Mouse (Mus musculus) midbrain, postnatal 0 days (tissue): ENCODE data around the gene Bpi. TPM values are rescaled to one million over a fixed set of nuclear protein-coding genes. Genes with fewer than 3 reads are reported as not detected.

ENCODE experiments used
- ATAC-seq: fragments of 200-750 bp; cut with Nextera tagmentation; 2 replicates; pipeline ENCODE4 v1.8.0; 2017; ENCODE audit warnings: moderate number of reproducible peaks, mild to moderate bottlenecking, moderate TSS enrichment, moderate library complexity; ENCODE audit not compliant: low FRiP score
- DNase-seq: peaks from one replicate; pipeline ENCODE4 v3.0.0-alpha.2; 2015; ENCODE audit warnings: low spot score
- H3K27ac ChIP-seq: fragments of 300-500 bp; sonication (generic); 2 replicates; pipeline ENCODE4 v1.5.1; 2014; ENCODE audit warnings: low read depth, mild to moderate bottlenecking, low read length, mixed read lengths
- H3K27me3 ChIP-seq: fragments of 300-500 bp; sonication (generic); 2 replicates; pipeline ENCODE4 v1.6.1; 2014; ENCODE audit warnings: low read length, control low read depth, mixed read lengths; ENCODE audit not compliant: insufficient read depth
- H3K36me3 ChIP-seq: fragments of 300-500 bp; sonication (generic); 2 replicates; pipeline ENCODE4 v1.6.1; 2014; ENCODE audit warnings: low read length, control low read depth, mixed read lengths; ENCODE audit not compliant: insufficient read depth
- H3K4me1 ChIP-seq: fragments of 300-500 bp; sonication (generic); 2 replicates; pipeline ENCODE4 v1.6.1; 2014; ENCODE audit warnings: mild to moderate bottlenecking, control low read depth, antibody characterized with exemption, low read length, mixed read lengths; ENCODE audit not compliant: insufficient read depth
- H3K4me2 ChIP-seq: fragments of 300-500 bp; sonication (generic); 2 replicates; pipeline ENCODE4 v1.6.1; 2014; ENCODE audit warnings: low read depth, mild to moderate bottlenecking, low read length, mixed read lengths; ENCODE audit not compliant: poor library complexity, severe bottlenecking
- H3K4me3 ChIP-seq: fragments of 300-500 bp; sonication (generic); 2 replicates; pipeline ENCODE4 v1.5.1; 2014; ENCODE audit warnings: low read depth, mild to moderate bottlenecking, low read length, moderate library complexity
- H3K9ac ChIP-seq: fragments of 300-500 bp; sonication (generic); replicated peaks from 2 replicates; pipeline ENCODE4 v1.6.1; 2014; ENCODE audit warnings: mild to moderate bottlenecking, low read length, moderate library complexity, mixed read lengths; ENCODE audit not compliant: poor library complexity, severe bottlenecking
- H3K9me3 ChIP-seq: fragments of 300-500 bp; sonication (generic); 2 replicates; pipeline ENCODE4 v1.6.1; 2016; ENCODE audit warnings: low read length, control low read depth
- CTCF ChIP-seq: IDR thresholded peaks from 2 replicates; pipeline ENCODE4 v1.5.1; 2016; ENCODE audit warnings: antibody characterized with exemption, mild to moderate bottlenecking
- WGBS: fragments of 180-500 bp; shearing (Covaris S2); extraction: QIAGEN DNeasy Blood & Tissue Kit; methylation state at CpG from one replicate; pipeline ENCODE4 v1.1.7; 2014; 5-methylcytosine and 5-hydroxymethylcytosine counted together
- polyA plus RNA-seq: library from polyadenylated mRNA; unstranded; fragments of >200 nt; fragmentation: Nextera tagmentation; extraction: Ambion mirVana; gene quantifications from 2 replicates; pipeline ENCODE4 v1.2.1, GENCODE M21; 2015
- total RNA-seq: library from RNA; depleted of rRNA; stranded (reverse); fragments of >200 nt; gene quantifications from 2 replicates; pipeline ENCODE4 v1.2.3, GENCODE M21; 2014

Gene Bpi
- total and polyA plus RNA-seq, 2 experiments from 2014 or later = 0.22 TPM; not detected in 1

DNA sequence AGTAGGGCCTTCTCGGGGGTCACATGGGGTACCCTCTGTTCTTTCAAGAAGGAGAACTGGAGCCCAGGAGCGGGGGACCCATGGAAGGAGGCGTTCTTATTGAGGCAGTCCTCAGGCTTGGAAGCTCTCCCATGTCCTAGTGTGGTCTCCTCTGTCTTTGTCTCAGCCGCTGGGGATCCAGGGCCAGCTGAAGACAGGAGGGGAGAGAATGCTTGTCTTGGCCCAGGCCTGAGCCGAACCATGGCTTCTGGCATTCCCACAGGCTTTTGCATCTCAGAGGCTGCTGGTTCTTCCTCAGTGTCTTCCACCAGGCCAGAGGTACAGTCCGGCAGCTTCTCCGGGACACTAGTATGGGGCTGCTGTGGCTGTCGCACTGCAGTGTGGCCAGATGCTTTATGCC, 41.4 kb upstream of the Bpi start:
- Histone ChIP-seq H3K9me3 (no peaks in the 10 kb centered on the region), H3K27ac (no peak overlapping the region), H3K4me2 (no peak overlapping the region), H3K9ac (no peak overlapping the region), H3K4me3 (no peak overlapping the region), H3K27me3 (no peaks in the 10 kb centered on the region), H3K36me3 (no peaks in the 10 kb centered on the region), H3K4me1 (no peaks in the 10 kb centered on the region)
- ATAC-seq (no peak), DNase-seq (no peak)
- 93% methylated on average over 8 of the region's 8 CpGs for WGBS
- no peak for TF ChIP-seq CTCF

DNA sequence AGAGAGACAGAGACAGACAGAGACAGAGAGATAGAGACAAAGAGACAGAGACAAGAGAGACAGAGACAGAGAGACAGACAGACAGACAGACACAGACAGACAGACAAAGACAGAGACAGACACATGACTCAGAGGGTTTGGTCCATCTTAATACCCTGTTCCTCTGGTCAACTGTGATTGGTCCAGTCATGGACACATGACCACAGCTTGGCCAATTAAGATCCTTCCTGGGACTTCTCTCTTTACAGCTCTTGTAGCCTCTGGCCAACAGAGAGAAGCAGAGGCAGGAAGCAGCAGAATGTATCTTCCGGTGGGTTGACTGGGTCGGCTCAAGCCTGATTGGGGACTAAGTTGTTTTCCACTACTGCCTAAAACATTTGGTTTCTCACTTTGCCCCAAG, 38.3 kb upstream of the Bpi start:
- Histone ChIP-seq H3K4me3 (no peak overlapping the region), H3K4me2 (no peak overlapping the region), H3K4me1 (no peaks in the 10 kb centered on the region), H3K9me3 (no peaks in the 10 kb centered on the region), H3K27me3 (no peaks in the 10 kb centered on the region), H3K27ac (no peak overlapping the region), H3K9ac (no peak overlapping the region), H3K36me3 (no peaks in the 10 kb centered on the region)
- DNase-seq (no peak), ATAC-seq (no peak)
- TF ChIP-seq CTCF = no peak
- 95% methylated on average over 2 of the region's 2 CpGs for WGBS

DNA sequence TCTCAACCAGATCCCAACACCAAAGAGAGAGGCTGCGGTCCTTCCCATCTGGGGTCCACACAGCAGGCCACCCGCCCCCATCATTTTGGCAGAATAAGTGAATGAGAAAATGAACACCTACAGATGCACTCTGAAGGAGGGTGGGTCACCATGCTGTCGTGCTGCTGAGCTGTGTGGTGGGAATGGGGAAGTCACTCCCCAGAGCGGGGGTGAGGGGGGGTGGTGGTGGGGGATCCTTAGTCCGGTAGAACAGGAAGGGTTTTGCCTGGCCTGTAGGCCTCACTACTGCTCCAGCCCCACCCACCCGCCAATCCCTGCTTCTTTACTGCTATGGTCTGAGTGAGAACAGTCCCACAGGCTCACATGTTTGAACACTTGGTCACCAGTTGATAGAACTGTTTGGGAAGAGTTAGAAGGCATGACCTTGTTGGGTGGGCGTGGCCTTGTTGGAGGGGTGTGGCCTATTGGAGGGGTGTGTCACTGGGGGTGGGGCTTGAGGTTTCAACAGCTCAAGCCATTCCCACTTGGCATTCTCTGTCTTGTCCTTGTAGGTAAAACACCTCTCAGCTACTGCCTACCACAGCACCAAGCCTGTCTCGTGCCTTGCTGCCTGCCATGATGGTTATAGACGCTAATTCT, 36.3 kb upstream of the Bpi start:
- Histone ChIP-seq H3K4me3 (no peak overlapping the region), H3K9ac (no peak overlapping the region), H3K9me3 (no peaks in the 10 kb centered on the region), H3K4me1 (no peaks in the 10 kb centered on the region), H3K27me3 (no peaks in the 10 kb centered on the region), H3K27ac (no peak overlapping the region), H3K36me3 (no peaks in the 10 kb centered on the region), H3K4me2 (no peak overlapping the region)
- TF ChIP-seq CTCF = no peak
- no peak for DNase-seq
- ATAC-seq = no peak; the same call in 1 of the 2 replicates
- 82% methylated on average over 9 of the region's 9 CpGs for WGBS

DNA sequence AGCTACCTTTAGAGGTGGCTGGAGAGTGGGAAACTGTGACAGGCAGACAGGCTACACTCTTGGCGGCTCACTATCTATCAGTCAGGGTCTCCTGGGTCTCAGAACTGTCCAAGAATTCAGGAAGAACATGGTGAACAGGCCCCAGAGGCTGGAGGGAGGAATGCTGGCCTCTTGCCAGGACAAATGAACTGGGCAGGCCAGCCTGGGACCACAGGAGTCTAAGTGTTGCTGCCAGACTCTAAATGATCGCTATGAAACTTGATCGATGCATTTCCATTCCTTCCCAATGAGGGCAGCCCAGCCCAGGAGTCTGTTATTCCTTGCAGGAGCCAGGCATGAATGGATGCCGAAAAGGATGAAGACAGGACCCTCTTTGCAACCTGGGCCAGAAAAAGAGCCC, 35.2 kb upstream of the Bpi start:
- H3K9ac ChIP-seq = no peak overlapping the region
- no peak overlapping the region for H3K4me2 ChIP-seq
- no peaks in the 10 kb centered on the region for H3K36me3 ChIP-seq
- DNase-seq = peak; percentile 43
- H3K4me3 ChIP-seq = no peak overlapping the region
- TF ChIP-seq CTCF = no peak
- no peaks in the 10 kb centered on the region for H3K4me1 ChIP-seq
- no peaks in the 10 kb centered on the region for H3K27me3 ChIP-seq
- H3K9me3 ChIP-seq = no peaks in the 10 kb centered on the region
- WGBS = 64% methylated on average over 4 of the region's 4 CpGs
- ATAC-seq = no peak
- no peak overlapping the region for H3K27ac ChIP-seq

DNA sequence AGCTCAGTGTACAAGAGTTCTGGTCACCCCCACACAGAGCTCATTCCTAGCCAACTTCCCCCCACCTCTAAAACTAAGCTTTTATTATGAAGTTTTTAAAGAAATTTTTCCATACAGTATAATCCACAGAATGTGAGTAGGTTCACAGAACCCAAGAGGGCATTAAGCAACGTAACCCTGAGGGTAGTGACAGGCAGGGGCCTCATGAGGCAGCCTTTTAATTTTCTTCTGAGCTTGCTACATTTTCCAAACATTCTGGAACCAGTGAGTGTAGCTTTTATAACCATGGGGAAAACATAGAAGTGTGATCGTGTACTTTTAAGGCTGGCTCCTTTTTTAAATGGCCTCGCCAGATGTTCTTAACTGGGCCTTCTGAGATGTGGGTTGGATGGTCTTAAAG, 34.4 kb upstream of the Bpi start:
- Histone ChIP-seq H3K27me3 (no peaks in the 10 kb centered on the region), H3K4me3 (no peak overlapping the region), H3K9me3 (no peaks in the 10 kb centered on the region), H3K4me2 (no peak overlapping the region), H3K36me3 (no peaks in the 10 kb centered on the region), H3K9ac (no peak overlapping the region), H3K27ac (no peak overlapping the region), H3K4me1 (no peaks in the 10 kb centered on the region)
- DNase-seq (no peak), ATAC-seq (no peak)
- WGBS = 84% methylated on average over 3 of the region's 3 CpGs
- TF ChIP-seq CTCF = no peak

DNA sequence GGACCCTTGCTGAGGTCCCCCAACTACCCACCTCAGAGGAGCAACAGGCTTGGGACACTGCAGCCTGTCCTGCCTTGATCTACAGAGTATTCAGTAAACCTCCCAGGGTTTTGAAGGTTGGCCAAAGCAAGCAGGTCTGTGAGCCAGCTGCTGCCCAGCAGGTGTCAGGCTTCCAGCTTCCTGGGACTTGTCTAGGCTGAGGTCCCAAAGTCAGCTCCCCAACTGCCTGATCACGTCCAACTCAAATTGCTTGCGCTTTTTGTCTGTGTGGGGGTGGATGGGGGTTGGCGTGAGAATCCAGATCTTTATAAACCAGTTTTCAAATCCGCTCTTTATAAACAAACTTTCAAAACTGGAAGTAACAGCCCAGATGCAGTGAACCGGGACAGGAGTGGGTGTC, 32.6 kb upstream of the Bpi start:
- Histone ChIP-seq H3K36me3 (no peaks in the 10 kb centered on the region), H3K9me3 (no peaks in the 10 kb centered on the region), H3K4me3 (no peak overlapping the region), H3K27me3 (no peaks in the 10 kb centered on the region), H3K4me1 (peaks cover 7% of the 10 kb centered on the region; the same call in 1 of the 2 replicates), H3K27ac (no peak overlapping the region), H3K4me2 (no peak overlapping the region), H3K9ac (no peak overlapping the region)
- 74% methylated on average over 5 of the region's 5 CpGs for WGBS
- ATAC-seq (no peak), DNase-seq (peak; percentile 60)
- peak; percentile 57 for TF ChIP-seq CTCF
